Mouse (Mus musculus) gastrocnemius, postnatal 14 days (tissue): ENCODE measurements around the gene Dpm3. TPM values are rescaled to one million over a fixed set of nuclear protein-coding genes. Genes with fewer than 3 reads are reported as not detected.
"Not testable (repeated sequence)": the region's sequence is repeated elsewhere in the genome, so short reads cannot be mapped to it uniquely, and the experiment has no call there.

Source experiments
- DNase-seq: peaks from one replicate; pipeline ENCODE4 v3.0.0; 2021; ENCODE audit warnings: mixed read lengths
- intact Hi-C: fragments of 180-260 bp; cut with DNase I; formaldehyde crosslinking; loops from one replicate; pipeline ENCODE4 v1.15.1; 2025; ENCODE audit warnings: low total_unique reads
- long read RNA-seq, 2 experiments: library from polyadenylated mRNA; stranded (forward); transcript quantifications; one replicate each; pipeline ENCODE4 v2.0.0; 2021
- total RNA-seq, 2 experiments: library from RNA; stranded (reverse); gene quantifications; 2 replicates each; pipeline ENCODE4 v1.2.3; 2021

Dpm3 gene
- 10 to 100 TPM; 32.5 to 37.3 TPM for total RNA-seq
- long read RNA-seq, experiment 1, transcript Dpm3-201 (2 exons, 404 nt): major isoform, 10 of 10 reads
- long read RNA-seq, experiment 1, partial matches to known transcripts: 0 of 10 reads
- long read RNA-seq, experiment 1, other reads (novel, unspliced or antisense): 0 of 10 reads
- long read RNA-seq, experiment 2, transcript Dpm3-201 (2 exons, 404 nt): major isoform, 14 of 16 reads
- long read RNA-seq, experiment 2, partial matches to known transcripts: 0 of 16 reads
- long read RNA-seq, experiment 2, other reads (novel, unspliced or antisense): 0 of 16 reads

DNA sequence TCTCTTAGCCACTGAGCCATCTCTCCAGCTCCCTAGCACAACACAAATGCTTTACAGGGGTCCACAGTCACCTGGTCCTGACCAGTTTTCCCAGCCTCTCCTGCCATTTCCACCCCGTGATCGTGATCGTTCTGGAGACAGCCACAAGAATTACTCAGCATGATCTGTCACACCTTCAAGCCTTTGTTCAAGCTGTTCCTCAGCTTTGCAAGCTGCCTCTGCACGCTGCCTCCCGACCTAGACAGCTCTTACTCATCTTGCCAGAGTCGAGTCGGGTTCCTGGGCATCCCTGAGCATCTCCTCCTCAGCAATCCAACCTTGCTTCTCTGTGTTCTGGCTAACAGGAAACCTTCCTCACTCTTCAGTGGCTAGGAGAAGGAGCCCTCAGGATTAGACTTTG, at the start of gene Dpm3:
Gene Dpm3, plus strand, starts transcription at position 283 of the 400 bp plus-strand sequence.
- intact Hi-C loops: no loop called here

DNA sequence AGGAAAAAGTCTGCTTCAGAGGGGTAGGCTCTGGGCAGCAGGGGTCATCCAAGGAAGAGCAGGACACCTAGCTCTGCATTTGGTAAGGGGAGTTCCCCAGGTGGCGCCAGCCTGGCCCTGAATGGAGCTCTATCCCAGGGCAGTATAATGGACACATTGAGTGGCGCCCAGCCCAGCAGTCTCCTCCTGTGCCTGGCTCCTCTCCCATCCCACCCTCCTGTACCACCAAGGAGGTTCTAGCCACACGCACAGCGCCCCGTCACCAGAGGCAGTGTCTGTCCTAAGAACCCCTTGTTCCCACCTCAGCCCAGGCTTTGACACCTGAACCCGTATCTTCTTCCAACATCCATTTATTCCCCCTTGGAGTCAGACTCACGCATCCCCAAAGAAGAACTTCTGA, 49.4 kb upstream of the Dpm3 start:
- intact Hi-C loops: no loop called here
- no peak for DNase-seq

More for the DNA sequence above, at the start of gene Dpm3:
- no peak for DNase-seq

DNA sequence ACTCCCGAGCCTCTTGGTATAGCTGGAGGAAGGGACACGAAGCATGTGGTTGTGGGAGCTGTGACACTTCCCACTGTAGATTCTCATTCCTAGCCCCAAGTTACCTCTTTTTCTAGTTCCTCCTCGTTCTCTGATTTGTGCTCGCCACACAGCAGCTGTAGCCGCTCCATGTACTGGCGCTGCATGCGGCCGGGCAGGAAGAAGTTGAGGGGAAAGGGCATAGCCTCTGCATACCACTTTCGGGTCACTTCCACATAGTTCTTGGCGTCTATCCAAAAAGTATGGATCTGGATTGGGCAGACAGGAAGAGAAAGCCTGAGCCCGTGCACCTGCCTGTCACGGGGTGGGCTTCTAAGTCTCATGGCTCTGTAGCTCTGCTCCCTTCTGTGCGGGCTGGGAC, 49.0 kb upstream of the Dpm3 start:
- no peak for DNase-seq
- intact Hi-C loops: no loop called here

DNA sequence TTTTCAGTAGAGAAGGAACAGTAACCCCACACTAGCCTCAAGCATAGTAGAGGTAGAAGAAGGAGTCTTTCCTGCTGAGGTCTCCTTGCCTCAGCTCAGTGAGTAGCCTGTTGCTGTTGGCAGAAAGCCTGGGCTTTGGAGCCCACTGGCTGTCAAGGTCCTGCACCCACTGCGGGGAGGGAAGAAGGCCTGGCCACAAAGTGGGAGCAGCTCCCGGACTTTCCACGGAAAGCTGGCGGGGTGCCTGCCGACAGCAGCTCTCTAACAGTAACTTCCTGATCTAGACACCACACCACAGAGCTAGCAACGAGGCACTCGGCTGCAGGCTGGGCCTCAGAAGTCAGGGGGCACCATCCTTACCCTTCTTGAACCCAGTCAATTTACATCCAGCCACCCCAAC, 48.4 kb upstream of the Dpm3 start:
- DNase-seq: no peak
- intact Hi-C loops: no loop called here

DNA sequence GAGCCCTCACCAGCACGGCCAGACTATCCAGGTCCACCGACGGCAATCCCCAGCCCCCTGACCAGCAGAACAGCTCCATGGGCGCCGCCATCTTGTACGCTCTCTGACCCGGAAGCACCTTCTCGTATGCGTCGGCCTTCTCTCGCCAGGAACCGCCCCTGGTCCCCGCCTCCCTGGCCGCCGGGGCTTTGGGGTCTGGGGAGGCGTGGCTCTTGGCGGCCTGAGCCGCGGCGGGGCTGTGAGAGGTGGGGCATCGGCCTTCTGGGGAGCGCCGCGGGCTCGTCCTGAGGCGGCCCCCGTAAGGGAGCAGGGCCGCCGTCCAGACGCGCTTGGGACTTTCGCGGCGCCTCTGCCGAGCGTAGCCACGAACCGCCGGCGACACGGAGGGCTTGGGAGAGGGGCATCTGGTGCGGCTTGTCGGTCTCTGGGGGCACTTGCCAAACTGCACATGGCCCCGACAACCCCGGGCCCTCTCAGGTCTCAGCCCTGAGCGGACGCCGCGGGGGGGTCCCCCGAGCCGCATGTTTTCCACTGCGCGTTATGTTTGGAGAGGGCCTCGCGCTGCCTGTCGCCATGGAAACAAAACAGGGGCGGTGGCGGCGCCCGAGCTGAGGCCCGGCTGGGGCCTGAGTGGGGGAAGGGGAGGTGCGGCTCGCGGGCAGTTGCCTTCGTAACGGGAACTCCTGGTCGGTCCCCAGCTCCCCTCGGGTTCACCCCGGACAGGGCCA, 45.2 kb upstream of the Dpm3 start:
- intact Hi-C loops: no loop called here
- peak; percentile 95 for DNase-seq

DNA sequence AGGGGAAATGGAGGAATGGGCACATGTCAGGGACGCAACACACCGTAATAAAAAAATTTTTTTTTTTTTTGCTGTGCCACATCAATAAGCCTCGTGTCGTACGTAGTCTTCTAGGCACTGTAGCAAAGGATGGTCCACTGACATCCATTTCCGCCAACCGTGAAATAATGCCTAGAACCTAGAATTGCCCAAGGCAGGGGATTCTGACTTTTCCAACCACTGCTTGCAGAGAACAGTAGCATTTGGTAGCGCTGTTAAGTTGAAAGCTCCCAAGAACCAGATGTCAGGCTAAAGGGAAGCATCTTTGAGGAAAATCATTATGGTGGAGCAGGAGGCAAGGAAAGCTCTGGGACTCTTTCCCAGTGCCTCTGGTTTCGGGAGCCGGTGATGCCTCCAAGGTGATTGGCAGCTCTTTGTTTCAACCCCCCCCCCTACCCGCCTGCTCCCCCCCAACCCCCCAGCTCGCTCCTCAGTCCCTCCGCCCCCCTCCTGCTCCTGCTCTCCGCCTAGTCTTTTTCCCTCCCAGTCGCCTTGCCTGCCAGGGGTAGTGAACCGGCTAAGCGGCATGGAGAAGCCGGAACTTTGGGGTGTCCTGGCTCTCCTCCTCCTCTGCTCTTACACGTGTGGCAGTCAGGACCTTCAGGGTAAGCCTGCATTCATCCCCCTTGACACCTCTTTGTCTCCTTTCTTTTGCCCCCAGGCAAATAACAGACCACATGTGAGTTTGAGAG, 44.3 kb upstream of the Dpm3 start, which contains the start of gene Thbs3:
Gene Thbs3, plus strand, starts transcription at position 500 of the 731 bp plus-strand sequence.
- intact Hi-C loops: no loop called here
- peak; percentile 59 for DNase-seq

DNA sequence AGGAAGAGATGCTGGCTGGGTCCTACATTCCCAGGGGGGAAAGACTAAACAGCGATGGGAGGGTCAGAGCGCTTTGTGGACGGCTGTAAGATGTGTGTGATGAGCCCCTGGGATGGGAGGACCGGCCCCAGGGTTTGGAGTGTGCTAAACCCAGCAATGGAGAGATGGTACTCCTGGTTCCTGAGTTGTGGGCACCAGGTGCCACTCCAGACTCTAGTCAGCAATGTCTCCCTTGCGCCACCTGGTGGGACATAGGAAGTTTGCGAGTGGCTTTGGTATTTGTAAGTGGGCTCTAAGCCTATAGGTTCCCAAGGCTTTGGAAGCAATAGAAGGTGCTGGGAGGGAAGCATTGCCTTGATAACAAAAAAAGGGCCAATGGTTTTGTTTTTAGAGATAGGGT, 43.3 kb upstream of the Dpm3 start:
- DNase-seq: peak; percentile 76
- intact Hi-C loops: loop anchor here (2.0 kb wide), 1 partner anchor 127 kb away; no protein-coding TSS in a partner anchor

DNA sequence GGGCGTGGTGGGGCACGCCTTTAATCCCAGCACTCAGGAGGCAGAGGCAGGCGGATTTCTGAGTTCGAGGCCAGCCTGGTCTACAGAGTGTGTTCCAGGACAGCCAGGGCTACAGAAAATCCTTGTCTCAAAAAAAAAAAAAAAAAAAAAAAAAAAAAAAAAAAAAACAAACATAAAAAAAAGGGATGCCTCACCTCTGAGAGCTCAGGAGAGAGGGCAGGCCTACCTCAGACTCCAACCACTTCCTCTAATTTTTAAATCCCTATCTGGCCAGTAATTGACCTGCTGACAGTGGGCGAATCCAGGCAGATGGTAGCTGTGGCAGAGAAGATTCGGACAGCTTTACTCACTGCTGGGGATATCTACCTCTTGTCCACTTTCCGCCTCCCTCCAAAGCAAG, 42.8 kb upstream of the Dpm3 start:
- not testable (repeated sequence) for DNase-seq
- intact Hi-C loops: loop anchor here (2.0 kb wide), 1 partner anchor 128 kb away; no protein-coding TSS in a partner anchor

DNA sequence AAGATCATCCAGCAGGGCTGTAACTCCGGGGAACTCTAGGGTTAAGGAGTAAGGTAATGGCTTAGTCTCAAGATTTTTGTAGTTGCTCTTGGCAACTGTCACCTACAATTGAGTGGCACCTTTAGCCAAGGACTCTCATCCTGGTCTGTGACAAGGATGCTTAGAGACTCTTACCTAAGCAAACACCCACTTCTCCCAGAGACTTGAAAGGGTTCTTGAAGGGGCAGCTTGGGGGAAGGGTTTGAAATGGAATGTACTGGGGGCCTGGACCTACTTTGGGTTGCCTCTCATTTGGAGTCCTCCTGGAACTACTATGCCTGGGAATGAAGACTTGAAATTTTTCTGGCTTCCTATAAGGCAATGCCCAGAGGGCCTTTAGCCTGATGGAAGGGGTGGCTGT, 40.9 kb upstream of the Dpm3 start:
- intact Hi-C loops: no loop called here
- no peak for DNase-seq

DNA sequence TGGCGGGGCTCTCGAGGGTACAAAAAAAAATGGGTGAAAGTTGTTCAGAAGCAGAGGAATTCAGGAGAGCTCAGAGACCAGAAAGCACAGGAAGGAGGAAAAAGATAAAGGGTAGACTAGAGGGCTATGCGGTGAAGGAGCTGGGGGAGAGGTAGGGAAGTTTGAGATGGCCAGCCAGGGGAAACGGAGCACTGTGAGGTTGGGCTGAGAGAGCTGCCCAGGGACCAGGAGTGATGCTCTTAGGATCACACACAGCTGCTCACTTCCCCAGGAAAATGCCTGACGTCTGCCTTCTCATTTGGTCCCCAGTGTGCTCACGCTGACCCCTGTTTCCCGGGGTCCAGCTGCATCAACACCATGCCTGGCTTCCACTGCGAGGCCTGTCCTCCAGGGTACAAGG, 39.6 kb upstream of the Dpm3 start:
- intact Hi-C loops: no loop called here
- no peak for DNase-seq

DNA sequence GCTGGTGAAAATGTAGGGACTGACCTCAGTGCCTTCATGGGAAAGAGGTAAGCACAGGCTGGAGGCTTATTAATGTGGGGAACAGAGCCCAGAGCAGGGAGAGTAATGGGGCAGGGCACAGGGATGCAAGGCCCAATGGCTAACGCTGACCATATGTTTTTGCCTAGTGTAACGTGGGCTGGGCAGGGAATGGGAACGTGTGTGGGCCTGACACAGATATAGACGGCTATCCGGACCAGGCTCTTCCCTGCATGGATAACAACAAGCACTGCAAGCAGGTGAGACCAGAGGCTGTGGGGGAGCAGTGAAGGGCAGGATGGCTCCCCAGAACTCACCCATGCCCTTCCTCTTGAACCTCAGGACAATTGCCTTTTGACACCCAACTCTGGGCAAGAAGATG, 38.0 kb upstream of the Dpm3 start:
- DNase-seq: no peak

DNA sequence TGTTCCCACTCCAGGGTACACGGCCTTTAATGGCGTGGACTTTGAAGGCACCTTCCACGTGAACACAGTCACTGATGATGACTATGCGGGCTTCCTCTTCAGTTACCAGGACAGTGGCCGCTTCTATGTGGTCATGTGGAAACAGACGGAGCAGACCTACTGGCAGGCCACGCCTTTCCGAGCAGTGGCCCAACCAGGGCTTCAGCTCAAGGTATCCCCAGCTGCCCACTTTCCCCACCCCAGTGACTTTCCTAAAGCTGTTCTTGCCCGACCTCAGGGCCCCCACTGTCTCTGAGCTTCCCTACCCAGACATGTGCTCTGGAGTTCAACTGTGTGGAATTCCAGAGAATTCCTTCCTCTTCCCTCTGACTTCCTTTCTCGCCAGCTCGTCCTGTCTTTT, 34.4 kb upstream of the Dpm3 start:
- intact Hi-C loops: no loop called here
- DNase-seq: no peak

More for the DNA sequence above, 38.0 kb upstream of the Dpm3 start:
- intact Hi-C loops: no loop called here

DNA sequence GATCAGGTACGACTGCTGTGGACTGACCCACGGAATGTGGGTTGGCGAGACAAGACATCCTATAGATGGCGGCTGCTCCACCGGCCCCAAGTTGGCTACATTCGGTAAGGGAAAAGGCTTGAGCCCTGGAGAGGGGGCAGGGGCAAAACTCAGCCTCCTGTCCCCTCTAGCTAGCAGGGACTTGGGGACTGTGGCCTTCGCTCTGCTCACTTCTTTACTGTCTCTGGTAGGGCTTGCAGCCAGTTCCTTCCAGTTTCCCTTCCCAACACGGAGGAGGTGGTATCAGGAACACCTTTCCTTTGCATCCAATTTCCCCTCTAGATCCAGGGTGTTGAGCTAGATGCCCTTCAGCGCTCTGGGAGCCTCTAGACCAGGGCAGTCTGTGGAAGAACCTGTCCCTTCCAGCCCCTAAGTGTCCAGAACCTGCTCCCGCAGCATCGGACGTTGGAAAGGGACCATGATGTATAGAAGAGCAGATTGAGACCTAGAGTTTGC, 33.8 kb upstream of the Dpm3 start:
- no peak for DNase-seq
- intact Hi-C loops: no loop called here

DNA sequence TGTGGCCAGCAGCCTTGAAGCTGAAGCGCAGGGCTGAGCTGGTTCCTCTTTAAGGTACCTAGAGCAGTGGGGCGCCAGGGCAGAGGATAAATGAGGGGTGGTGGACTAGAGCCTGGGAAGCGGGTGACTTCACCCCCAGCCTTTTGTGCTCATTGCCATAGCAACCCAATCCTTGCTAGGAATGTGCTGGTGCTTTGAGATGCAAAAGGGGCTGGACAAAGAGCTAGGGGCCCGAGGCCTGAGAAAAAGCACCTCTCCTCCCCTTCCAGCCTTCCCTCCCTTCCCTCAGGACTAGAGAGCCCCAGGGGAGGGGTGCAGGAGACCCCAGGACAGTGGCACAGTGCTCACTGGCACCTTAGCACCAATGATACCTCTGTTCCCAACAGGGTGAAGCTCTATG, 33.2 kb upstream of the Dpm3 start:
- intact Hi-C loops: no loop called here
- no peak for DNase-seq

DNA sequence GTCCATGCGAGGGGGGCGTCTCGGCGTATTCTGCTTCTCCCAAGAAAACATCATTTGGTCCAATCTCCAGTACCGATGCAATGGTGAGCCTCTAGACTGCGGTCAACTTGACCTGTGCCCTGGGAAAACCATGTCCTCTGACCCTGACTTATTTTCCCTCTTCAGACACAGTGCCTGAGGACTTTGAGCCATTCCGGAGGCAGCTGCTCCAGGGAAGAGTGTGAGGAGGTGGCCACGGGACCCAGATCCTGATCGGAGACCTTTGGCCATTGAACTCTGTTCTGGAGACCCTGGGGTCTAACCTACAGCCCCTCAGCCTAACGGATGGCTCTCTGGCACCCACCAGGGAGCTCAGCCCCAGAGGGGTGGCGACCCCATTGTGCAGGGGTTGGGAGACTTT, 32.8 kb upstream of the Dpm3 start:
- intact Hi-C loops: no loop called here
- DNase-seq: no peak

DNA sequence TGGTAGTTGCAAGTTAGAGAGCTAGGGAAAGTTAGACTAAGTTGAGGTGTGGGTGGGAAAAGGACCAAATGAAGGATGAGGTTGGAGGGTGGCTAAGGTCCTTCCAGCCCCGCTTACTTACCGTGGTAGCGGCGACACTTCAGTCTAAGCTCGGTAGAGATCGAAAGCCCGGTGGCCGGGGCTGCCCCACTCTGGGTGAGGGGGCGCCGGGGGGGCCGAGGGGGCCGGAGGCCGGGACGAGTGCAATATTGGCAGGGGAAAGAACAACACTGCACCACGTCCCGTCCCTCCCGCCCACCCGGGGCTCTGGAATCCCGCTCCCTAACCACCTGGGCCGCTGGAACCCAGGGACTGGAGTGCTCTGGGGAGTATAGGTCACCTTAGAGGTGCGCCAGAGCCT, 32.3 kb upstream of the Dpm3 start, which contains the start of gene Mtx1:
Gene Mtx1, minus strand, starts transcription at position 189 of the 400 bp plus-strand sequence.
- intact Hi-C loops: no loop called here
- no peak for DNase-seq

DNA sequence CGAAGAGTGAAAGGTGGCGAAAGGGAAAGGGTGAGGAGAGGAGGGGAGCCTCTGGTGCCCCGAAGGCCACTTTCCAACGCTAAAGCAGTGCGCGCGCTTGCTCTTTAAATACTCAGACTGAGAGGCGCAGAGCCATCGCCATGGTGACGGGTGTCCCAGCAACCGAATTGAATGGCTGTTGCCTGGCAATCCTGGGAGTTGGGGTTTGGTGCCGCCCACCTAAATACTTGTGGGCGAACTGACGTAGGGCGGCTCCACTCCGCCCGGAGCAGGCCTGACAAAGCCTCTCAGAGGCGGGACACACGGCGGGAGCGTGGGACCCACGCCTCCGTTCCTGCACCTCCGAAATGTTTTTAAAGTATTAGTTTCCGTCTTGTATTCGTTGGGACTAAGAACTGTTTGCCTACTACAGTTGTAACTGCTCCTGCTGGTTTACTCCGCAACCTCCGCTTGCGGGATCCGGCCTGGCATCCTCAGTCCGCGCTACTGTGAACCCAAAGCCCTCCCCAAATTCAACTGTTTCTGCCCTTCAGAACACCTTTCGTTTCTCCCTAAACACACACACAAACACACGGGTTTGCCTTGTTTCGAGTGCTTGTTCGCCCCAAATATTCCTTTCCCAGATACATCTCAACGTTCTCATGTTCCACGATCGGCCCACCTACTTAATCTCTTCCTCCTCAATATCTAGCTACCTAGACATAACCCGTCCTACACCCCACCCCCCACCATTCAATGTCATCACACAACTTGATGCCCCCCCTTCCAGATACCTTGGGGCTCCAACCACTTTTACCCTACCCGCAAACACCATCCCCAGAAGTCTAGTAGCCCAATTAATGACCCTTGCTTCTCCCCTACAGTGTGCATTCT, 31.6 kb upstream of the Dpm3 start:
- intact Hi-C loops: no loop called here
- peak; percentile 69 for DNase-seq

DNA sequence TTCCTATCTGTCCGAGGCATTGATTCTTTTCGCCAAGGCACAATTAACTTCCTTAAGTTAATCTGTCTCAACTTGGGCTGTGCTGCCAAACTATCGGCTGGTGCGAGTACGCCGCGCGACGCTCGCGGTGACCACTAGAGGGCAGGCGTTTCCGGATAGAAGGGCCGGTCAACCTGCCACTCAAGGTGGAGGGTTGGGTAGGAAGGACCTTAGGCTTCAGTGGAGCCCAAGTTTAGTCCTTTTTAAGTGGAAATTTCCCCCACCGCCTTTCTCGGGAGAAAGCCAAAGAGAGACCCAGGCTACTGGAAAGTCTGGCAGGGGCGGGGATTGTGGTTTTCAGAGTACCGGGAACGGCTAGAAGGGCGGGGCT, 31.0 kb upstream of the Dpm3 start:
- intact Hi-C loops: no loop called here
- peak; percentile 78 for DNase-seq

DNA sequence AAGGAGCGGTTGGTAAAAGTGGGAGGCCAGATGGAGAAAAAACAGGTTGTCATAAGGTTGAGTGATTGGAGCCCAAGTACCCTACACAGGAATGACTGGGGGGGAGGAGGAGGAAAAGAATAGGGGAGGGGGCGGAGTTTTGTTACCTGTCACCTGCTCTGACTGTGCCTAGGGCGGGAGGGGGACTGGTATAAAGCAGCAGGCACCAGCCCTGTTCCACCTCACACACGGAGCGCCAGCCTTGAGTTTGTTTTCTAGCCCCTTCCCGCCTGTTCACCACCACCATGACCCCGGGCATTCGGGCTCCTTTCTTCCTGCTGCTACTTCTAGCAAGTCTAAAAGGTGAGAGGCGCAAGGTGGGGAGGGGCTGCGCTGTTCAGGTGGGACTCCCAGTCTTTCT, 30.3 kb upstream of the Dpm3 start, which contains the start of gene Muc1:
Gene Muc1, plus strand, starts transcription at position 222 of the 400 bp plus-strand sequence.
- intact Hi-C loops: no loop called here
- DNase-seq: no peak
